Mouse (Mus musculus) leukemia stem cell, adult 10-12 weeks (primary cell): Measurements from ENCODE around the gene N6amt1. TPM values are rescaled to one million over a fixed set of nuclear protein-coding genes. Genes with fewer than 3 reads are reported as not detected.

Source experiments
- polyA plus RNA-seq: library from polyadenylated mRNA; stranded (reverse); fragments of >175 nt; gene quantifications from 2 replicates; pipeline ENCODE4 v1.2.3, GENCODE M21; 2012; ENCODE audit warnings: low replicate concordance

The N6amt1 gene
- polyA plus RNA-seq, result 3.6 and 5.2 TPM in 2 replicates

DNA sequence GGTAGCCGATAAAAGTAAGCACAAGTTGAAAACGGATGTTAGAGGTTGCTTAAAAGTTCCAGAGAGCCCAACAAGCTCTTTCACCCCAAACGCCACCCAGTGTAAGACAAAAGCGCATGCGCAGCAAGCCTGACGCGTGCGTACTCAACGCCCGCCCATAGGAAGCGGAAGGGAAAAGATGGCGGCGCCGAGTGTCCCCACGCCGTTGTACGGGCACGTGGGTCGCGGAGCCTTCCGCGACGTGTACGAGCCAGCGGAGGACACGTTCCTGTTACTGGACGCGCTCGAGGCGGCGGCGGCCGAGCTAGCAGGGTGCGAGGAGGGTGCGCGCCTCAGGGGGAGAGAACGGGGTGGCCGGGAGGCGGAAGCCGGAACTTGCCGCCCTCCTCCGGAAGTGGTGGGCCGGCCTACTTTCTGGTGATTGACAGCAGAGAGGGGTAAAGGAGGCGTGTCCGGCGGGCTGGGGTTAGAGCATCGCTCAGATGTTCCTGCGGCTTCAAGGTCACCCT, at the start of gene N6amt1:
Gene N6amt1 (plus strand): TSS at position 111 of the 509 bp plus-strand sequence.

Other genes starting within 250 kb of the N6amt1 start
- 1.3 and 2.4 TPM in 2 replicates for gene Ltn1, start 78.4 kb downstream of the N6amt1 start, polyA plus RNA-seq
- gene Rwdd2b, start 86.4 kb downstream of the N6amt1 start, polyA plus RNA-seq, result 0.73 and 1.9 TPM in 2 replicates
- gene Usp16, start 100.5 kb downstream of the N6amt1 start, polyA plus RNA-seq, result 8.4 and 16.4 TPM in 2 replicates
- gene Cct8, start 141.7 kb downstream of the N6amt1 start, polyA plus RNA-seq, result 28.8 and 54.3 TPM in 2 replicates
- not detected in 2 replicates for gene Map3k7cl, start 199.1 kb downstream of the N6amt1 start, polyA plus RNA-seq